Mouse (Mus musculus): ENCODE results near the gene Timeless. TPM values are rescaled to one million over a fixed set of nuclear protein-coding genes. Genes with fewer than 3 reads are reported as not detected.
"Not testable (repeated sequence)": the region's sequence is repeated elsewhere in the genome, so short reads cannot be mapped to it uniquely, and the experiment has no call there.

Timeless gene
- polyA plus RNA-seq, 1 experiment from 2014 or later: 32.2 TPM

- not testable (repeated sequence) for H3K4me3 ChIP-seq (replicated peaks; ENCODE audit: low read length); H3K9me3 ChIP-seq (ENCODE audit: control insufficient read depth, low read length); ATAC-seq; H3K9ac ChIP-seq (replicated peaks; ENCODE audit: low read depth, low read length); H3K4me2 ChIP-seq (ENCODE audit: low read length); H3K4me1 ChIP-seq (replicated peaks; ENCODE audit: control insufficient read depth, insufficient read depth, low read length); H3K36me3 ChIP-seq (ENCODE audit: control insufficient read depth, insufficient read depth); H3K27ac ChIP-seq (ENCODE audit: low read length); H3K27me3 ChIP-seq (replicated peaks; ENCODE audit: control insufficient read depth, insufficient read depth, low read length)
- WGBS: 90% methylated on average over 7 of the region's 7 CpGs
These were observed 28.5 kb downstream of the Timeless start for GRCm38 (mm10) chr10:128260376-128260775.

DNA sequence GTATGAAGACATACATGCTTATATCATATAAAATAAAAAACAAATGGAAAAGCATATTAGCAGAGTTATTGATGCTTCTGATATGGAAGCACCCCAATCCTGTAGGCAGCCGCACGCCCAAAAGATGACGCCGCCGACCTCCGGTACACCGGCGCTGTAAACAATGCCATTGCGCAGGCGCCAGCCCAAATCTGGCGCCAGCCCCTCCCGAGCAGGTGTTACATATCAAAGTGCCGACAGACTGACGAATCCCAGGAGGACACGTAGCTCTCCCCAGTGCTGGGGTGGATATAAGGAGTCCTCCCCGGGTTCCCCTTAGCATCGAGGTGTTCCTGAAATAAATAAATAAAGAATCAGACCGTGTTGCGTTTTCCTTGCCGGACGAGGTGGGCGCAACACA, 30.4 kb downstream of the Timeless start:
- H3K4me1 ChIP-seq (replicated peaks; ENCODE audit: control insufficient read depth, insufficient read depth, low read length): no peaks in the 10 kb centered on the region
- H3K27me3 ChIP-seq (replicated peaks; ENCODE audit: control insufficient read depth, insufficient read depth, low read length): no peaks in the 10 kb centered on the region
- no peak overlapping the region for H3K9ac ChIP-seq (replicated peaks; ENCODE audit: low read depth, low read length)
- H3K36me3 ChIP-seq (ENCODE audit: control insufficient read depth, insufficient read depth): no peaks in the 10 kb centered on the region
- no peak for ATAC-seq
- 86% methylated on average over 22 of the region's 22 CpGs for WGBS
- no peak overlapping the region for H3K4me2 ChIP-seq (ENCODE audit: low read length)
- H3K9me3 ChIP-seq (ENCODE audit: control insufficient read depth, low read length): no peaks in the 10 kb centered on the region
- H3K27ac ChIP-seq (ENCODE audit: low read length): no peak overlapping the region
- no peak overlapping the region for H3K4me3 ChIP-seq (replicated peaks; ENCODE audit: low read length)

DNA sequence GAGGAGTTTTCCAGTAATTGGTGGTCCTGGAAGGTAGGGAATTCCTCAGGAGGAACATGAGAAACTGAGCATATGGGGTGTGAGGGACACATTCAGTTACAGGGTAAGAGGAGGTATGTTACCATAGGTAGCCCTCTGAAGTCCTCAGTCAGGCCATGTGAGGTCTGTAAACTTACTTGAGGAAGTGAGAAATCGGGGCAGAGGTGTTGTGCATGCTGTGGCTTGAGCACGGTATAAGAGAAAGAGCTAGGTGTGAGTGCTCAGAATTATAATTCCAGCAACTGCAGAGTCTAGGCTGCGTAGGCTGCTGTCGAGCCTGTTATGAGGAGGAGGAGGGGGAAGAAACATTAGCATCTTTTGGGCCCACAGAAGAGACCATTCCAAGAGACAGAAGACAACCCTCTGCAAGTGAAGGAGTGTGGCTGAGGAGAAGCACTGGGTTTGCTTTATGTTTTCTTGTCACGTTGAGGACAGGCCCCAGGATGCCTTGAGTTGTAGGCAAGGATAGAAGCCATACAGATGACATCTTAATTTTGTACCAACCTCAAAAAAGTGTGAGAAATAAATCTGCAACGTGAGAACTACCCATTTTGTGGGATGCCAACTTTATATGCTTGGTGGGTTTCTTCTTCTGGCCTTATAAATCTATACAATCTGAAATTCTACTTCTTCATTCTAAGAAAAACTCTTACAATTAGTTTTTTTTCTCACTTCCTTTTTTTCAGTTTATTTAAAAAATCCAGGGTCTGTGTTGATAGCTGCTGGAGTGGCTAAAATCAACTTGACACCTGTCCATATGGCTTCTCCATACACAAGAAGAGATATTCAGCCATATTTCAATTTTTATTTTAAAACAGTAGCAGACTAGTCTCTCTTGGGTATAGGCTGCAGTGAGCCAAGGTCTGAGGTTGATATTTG, 31.8 kb downstream of the Timeless start:
- H3K4me1 ChIP-seq (replicated peaks; ENCODE audit: control insufficient read depth, insufficient read depth, low read length): no peaks in the 10 kb centered on the region
- no peak overlapping the region for H3K4me3 ChIP-seq (replicated peaks; ENCODE audit: low read length)
- no peaks in the 10 kb centered on the region for H3K9me3 ChIP-seq (ENCODE audit: control insufficient read depth, low read length)
- no peak overlapping the region for H3K27ac ChIP-seq (ENCODE audit: low read length)
- no peaks in the 10 kb centered on the region for H3K36me3 ChIP-seq (ENCODE audit: control insufficient read depth, insufficient read depth)
- no peak for ATAC-seq
- 80% methylated on average over 6 of the region's 6 CpGs for WGBS
- H3K27me3 ChIP-seq (replicated peaks; ENCODE audit: control insufficient read depth, insufficient read depth, low read length): no peaks in the 10 kb centered on the region
- H3K9ac ChIP-seq (replicated peaks; ENCODE audit: low read depth, low read length): no peak overlapping the region
- H3K4me2 ChIP-seq (ENCODE audit: low read length): no peak overlapping the region

DNA sequence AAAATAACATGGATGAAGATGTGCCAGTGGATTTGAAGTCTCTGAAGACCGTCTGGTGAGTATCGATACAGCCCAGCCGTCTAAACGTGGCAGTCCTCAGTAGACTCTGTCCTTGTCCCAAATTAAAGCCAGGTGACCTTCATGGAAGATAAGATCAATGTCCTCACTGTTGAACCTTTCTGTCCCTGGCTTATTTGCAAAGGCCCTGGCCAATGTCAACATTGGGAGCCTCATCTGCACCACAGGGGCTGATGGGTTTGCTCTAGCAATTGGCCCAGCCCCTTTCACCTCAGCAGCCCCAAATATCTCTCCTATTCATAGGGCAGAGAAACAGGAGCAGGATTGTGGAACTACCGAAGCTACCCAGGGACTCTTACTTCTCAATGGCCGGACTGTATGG, 36.5 kb downstream of the Timeless start, which contains the start of gene Apof:
Apof (plus strand) TSS at position 301 of the 400 bp plus-strand sequence.
- Histone ChIP-seq H3K9me3 (ENCODE audit: control insufficient read depth, low read length) (no peaks in the 10 kb centered on the region), H3K4me2 (ENCODE audit: low read length) (no peak within 1 kb of the TSS), H3K27me3 (replicated peaks; ENCODE audit: control insufficient read depth, insufficient read depth, low read length) (no peaks in the 10 kb centered on the region), H3K27ac (ENCODE audit: low read length) (no peak within 1 kb of the TSS), H3K4me3 (replicated peaks; ENCODE audit: low read length) (no peak within 1 kb of the TSS), H3K36me3 (ENCODE audit: control insufficient read depth, insufficient read depth) (no peaks in the 10 kb centered on the region), H3K9ac (replicated peaks; ENCODE audit: low read depth, low read length) (no peak within 1 kb of the TSS), H3K4me1 (replicated peaks; ENCODE audit: control insufficient read depth, insufficient read depth, low read length) (0 out of 2 replicates have a peak, but pooled peaks cover 4% of the 10 kb centered on the region)
- no peak for ATAC-seq
- WGBS: 84% methylated on average over 6 of the region's 6 CpGs

DNA sequence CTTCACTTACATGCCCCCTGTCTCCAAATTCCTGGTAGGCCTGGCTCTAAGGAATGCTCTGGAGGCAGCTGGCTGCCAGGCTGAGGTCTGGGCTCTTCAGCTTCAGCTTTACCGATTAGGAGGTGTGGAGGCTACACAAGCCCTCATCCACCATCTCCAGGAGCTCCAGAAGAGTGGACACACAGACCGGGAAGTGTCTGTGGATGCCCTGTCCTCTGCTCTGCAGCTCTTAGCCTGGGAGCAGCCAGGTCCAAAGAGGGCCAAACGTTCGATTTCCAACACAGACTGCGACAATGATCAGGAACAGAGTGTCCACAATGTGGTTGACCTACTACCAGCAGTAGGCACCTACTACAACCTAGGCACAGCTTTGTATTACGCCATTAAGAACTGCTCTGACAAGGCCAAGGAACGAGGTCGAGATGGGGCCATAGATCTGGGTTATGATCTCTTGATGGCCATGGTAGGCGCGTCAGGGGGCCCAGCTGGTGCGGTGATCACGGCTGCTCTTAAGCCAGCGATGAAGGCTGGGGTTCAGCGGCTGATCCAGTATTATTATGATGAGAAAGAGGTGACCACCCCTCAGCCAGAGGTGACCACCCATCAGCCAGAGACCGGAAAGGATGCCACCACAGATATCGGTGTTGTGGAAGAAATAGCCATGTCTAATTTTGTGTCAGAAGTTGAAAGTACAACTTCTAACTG, 37.5 kb downstream of the Timeless start:
- no peaks in the 10 kb centered on the region for H3K9me3 ChIP-seq (ENCODE audit: control insufficient read depth, low read length)
- H3K27ac ChIP-seq (ENCODE audit: low read length): no peak overlapping the region
- H3K4me1 ChIP-seq (replicated peaks; ENCODE audit: control insufficient read depth, insufficient read depth, low read length): 0 out of 2 replicates have a peak, but pooled peaks cover 4% of the 10 kb centered on the region
- no peak overlapping the region for H3K4me3 ChIP-seq (replicated peaks; ENCODE audit: low read length)
- ATAC-seq: no peak
- no peaks in the 10 kb centered on the region for H3K36me3 ChIP-seq (ENCODE audit: control insufficient read depth, insufficient read depth)
- no peak overlapping the region; the same call in 1 of the 2 replicates for H3K9ac ChIP-seq (replicated peaks; ENCODE audit: low read depth, low read length)
- H3K4me2 ChIP-seq (ENCODE audit: low read length): no peak overlapping the region
- no peaks in the 10 kb centered on the region for H3K27me3 ChIP-seq (replicated peaks; ENCODE audit: control insufficient read depth, insufficient read depth, low read length)
- WGBS: 89% methylated on average over 16 of the region's 16 CpGs

GRCm38 (mm10) chr10:128270287-128270841, 38.5 kb downstream of the Timeless start, which contains the start of gene Stat2:
TSS of gene Stat2 (plus strand) at chr10:128270559.
- Histone ChIP-seq H3K4me2 (ENCODE audit: low read length) (peak within 1 kb of the TSS; percentile 70), H3K27ac (ENCODE audit: low read length) (peak within 1 kb of the TSS; percentile 48), H3K4me3 (replicated peaks; ENCODE audit: low read length) (peak within 1 kb of the TSS; percentile 80), H3K9me3 (ENCODE audit: control insufficient read depth, low read length) (no peaks in the 10 kb centered on the region), H3K9ac (replicated peaks; ENCODE audit: low read depth, low read length) (peak within 1 kb of the TSS; percentile 77), H3K4me1 (replicated peaks; ENCODE audit: control insufficient read depth, insufficient read depth, low read length) (0 out of 2 replicates have a peak, but pooled peaks cover 4% of the 10 kb centered on the region), H3K27me3 (replicated peaks; ENCODE audit: control insufficient read depth, insufficient read depth, low read length) (no peaks in the 10 kb centered on the region), H3K36me3 (ENCODE audit: control insufficient read depth, insufficient read depth) (no peaks in the 10 kb centered on the region)
- under 1% methylated on average over 43 of the region's 43 CpGs for WGBS
- ATAC-seq: peak; percentile 100

GRCm38 (mm10) chr10:128270866-128271265, 39.0 kb downstream of the Timeless start:
- Histone ChIP-seq H3K27ac (ENCODE audit: low read length) (peak overlapping the region; percentile 48; the same call in 1 of the 2 replicates), H3K27me3 (replicated peaks; ENCODE audit: control insufficient read depth, insufficient read depth, low read length) (no peaks in the 10 kb centered on the region), H3K36me3 (ENCODE audit: control insufficient read depth, insufficient read depth) (no peaks in the 10 kb centered on the region), H3K4me1 (replicated peaks; ENCODE audit: control insufficient read depth, insufficient read depth, low read length) (0 out of 2 replicates have a peak, but pooled peaks cover 4% of the 10 kb centered on the region), H3K4me2 (ENCODE audit: low read length) (peak overlapping the region; percentile 57), H3K9ac (replicated peaks; ENCODE audit: low read depth, low read length) (peak overlapping the region; percentile 77), H3K9me3 (ENCODE audit: control insufficient read depth, low read length) (no peaks in the 10 kb centered on the region), H3K4me3 (replicated peaks; ENCODE audit: low read length) (peak overlapping the region; percentile 80)
- WGBS: 44% methylated on average over 7 of the region's 7 CpGs
- no peak for ATAC-seq

- Histone ChIP-seq H3K9ac (replicated peaks; ENCODE audit: low read depth, low read length) (no peak overlapping the region), H3K27me3 (replicated peaks; ENCODE audit: control insufficient read depth, insufficient read depth, low read length) (no peaks in the 10 kb centered on the region), H3K36me3 (ENCODE audit: control insufficient read depth, insufficient read depth) (no peaks in the 10 kb centered on the region), H3K27ac (ENCODE audit: low read length) (no peak overlapping the region), H3K9me3 (ENCODE audit: control insufficient read depth, low read length) (no peaks in the 10 kb centered on the region), H3K4me1 (replicated peaks; ENCODE audit: control insufficient read depth, insufficient read depth, low read length) (0 out of 2 replicates have a peak, but pooled peaks cover 4% of the 10 kb centered on the region), H3K4me3 (replicated peaks; ENCODE audit: low read length) (no peak overlapping the region), H3K4me2 (ENCODE audit: low read length) (no peak overlapping the region)
- 70% methylated on average over 2 of the region's 2 CpGs for WGBS
- ATAC-seq: no peak
These were observed 40.0 kb downstream of the Timeless start for GRCm38 (mm10) chr10:128271883-128272282.
